Mouse (Mus musculus): Measurements from ENCODE around the gene Ubl3.

DNA sequence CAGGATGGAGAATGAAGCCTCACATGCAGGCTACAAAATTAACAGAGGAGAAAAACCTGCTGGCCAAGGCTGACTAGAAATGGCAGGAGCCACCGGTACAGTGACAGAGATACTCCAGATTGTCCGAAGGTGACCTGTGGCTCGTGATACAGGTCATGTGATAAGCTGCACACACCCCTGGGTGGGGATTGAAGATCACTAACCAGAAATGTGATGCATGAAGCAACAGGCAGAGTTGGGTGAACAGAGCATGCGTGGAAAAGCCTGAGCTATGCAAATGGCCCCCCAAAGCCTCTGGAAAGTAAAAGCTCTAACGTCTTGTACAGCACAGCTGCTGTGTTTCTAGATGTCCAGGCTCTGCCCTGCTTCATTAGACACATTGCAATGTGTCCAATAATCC lies 3.9 kb upstream of the Ubl3 start:
- TF ChIP-seq CTCF (IDR thresholded peaks at IDR 0.05; ENCODE audit: low read depth, low read length) (no peak), POLR2A (IDR thresholded peaks at IDR 0.05; ENCODE audit: extremely low read depth, insufficient read depth, low read length) (no peak)
